Mouse (Mus musculus) MEL (cell line): ENCODE results near the gene Tent4b.

ENCODE experiments used
- CTCF ChIP-seq, 3 experiments: IDR thresholded peaks in 2 of 3; conservative IDR thresholded peaks in 1 of 3; 2 replicates each; pipeline ENCODE4 v1.5.1; 2011 to 2012; ENCODE audit warnings: low read length in 3 of 3, low read depth in 2 of 3, mild to moderate bottlenecking in 2 of 3, improper control_type of control experiment in 1 of 3, inconsistent platforms in 1 of 3, mixed read lengths in 1 of 3, moderate library complexity in 1 of 3; ENCODE audit not compliant: control insufficient read depth in 1 of 3, insufficient read depth in 1 of 3, poor library complexity in 1 of 3, severe bottlenecking in 1 of 3
- GABPA ChIP-seq: IDR thresholded peaks from 2 replicates; pipeline ENCODE4 v1.6.1; 2012; ENCODE audit warnings: low read depth, mild to moderate bottlenecking, inconsistent platforms, low read length, improper control_type of control experiment, moderate library complexity
- KAT2A ChIP-seq: conservative IDR thresholded peaks from 2 replicates; pipeline ENCODE4 v1.6.1; 2012; ENCODE audit warnings: low read depth, low read length, improper control_type of control experiment, inconsistent platforms
- POLR2A ChIP-seq, 2 experiments: IDR thresholded peaks; 2 replicates each; pipeline ENCODE4 v1.6.1; 2011 to 2012; ENCODE audit warnings: low read length in 2 of 2, mild to moderate bottlenecking in 2 of 2, control low read depth in 1 of 2, improper control_type of control experiment in 1 of 2, low read depth in 1 of 2, moderate library complexity in 1 of 2; ENCODE audit not compliant: control insufficient read depth in 1 of 2, insufficient read depth in 1 of 2, poor library complexity in 1 of 2
- TAL1 ChIP-seq: IDR thresholded peaks from 2 replicates; pipeline ENCODE4 v1.6.1; 2012; ENCODE audit warnings: mild to moderate bottlenecking, inconsistent platforms, low read length, moderate library complexity, mixed read lengths

GRCm38 (mm10) chr8:88307736-88308135 is 108.7 kb downstream of the Tent4b start:
- no peak for TF ChIP-seq POLR2A (IDR thresholded peaks at IDR 0.05; ENCODE audit: control insufficient read depth in 1 of 2, insufficient read depth in 1 of 2, low read depth in 1 of 2, low read length in 2 of 2, poor library complexity in 1 of 2)
- no peak for TF ChIP-seq CTCF (IDR thresholded peaks at IDR 0.05 in 2 of 3, conservative IDR thresholded peaks at IDR 0.05 in 1 of 3; ENCODE audit: control insufficient read depth in 1 of 3, insufficient read depth in 1 of 3, low read depth in 2 of 3, low read length in 3 of 3, poor library complexity in 1 of 3, severe bottlenecking in 1 of 3)
- TF ChIP-seq GABPA: no peak
- TF ChIP-seq TAL1: no peak
- no peak for TF ChIP-seq KAT2A
